Comparison of ENCODE assay signal across 22 mouse cellular contexts in the genomic region with DNA sequence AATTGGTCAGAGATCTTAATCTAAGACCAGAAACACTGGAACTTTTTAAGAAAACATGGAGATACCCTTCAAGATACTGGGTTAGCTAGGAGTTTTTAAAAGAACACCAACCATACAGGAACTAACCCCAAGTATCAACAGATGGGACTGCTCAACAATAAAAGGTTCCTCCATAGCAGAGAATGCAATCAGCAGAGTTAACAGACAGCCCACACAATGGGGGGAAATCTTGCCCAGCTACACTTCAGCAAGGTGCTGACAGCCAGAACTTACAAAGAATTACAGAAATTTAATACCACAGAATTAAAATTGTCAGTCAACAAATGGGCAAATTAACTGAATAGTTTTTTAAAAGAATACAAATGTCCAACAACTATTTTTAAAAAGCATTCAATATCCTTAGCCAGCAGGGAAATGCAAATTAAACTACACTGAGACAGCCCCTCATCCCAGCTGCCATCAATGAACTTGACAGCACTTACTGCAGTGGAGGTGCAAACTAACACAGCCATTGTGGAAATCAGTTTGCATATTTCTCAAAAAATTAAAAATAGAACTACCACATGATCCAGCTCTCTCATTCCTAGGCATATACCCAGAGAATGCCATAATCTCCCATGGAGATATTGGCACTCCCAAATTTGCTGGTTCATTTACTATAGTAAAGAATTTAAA.
"Had no signal": no experiment of that assay in that cellular context is flagged by ENCODE, and none has a peak within 500 bp of the region (broad histone marks: within the 10 kb centered on the region; RNA-seq: fewer than 3 reads in every experiment).

No protein-coding gene starts in this region.

- H3K9me3 ChIP-seq: limb, embryonic 12.5 days; limb, embryonic 15.5 days; midbrain, embryonic 12.5 days; midbrain, embryonic 15.5 days; neural tube, embryonic 12.5 days; neural tube, embryonic 15.5 days had no signal

- H3K4me1 ChIP-seq: limb, embryonic 12.5 days; limb, embryonic 15.5 days; midbrain, embryonic 15.5 days; neural tube, embryonic 12.5 days; neural tube, embryonic 15.5 days had no signal

- H3K27me3 ChIP-seq: limb, embryonic 12.5 days; limb, embryonic 15.5 days; midbrain, embryonic 12.5 days; midbrain, embryonic 15.5 days; neural tube, embryonic 12.5 days; neural tube, embryonic 15.5 days had no signal

- ATAC-seq: liver, postnatal 0 days; lung, postnatal 0 days; midbrain, embryonic 15.5 days had no signal

- H3K4me3 ChIP-seq: limb, embryonic 12.5 days; limb, embryonic 15.5 days; midbrain, embryonic 12.5 days; midbrain, embryonic 15.5 days; neural tube, embryonic 12.5 days; neural tube, embryonic 15.5 days had no signal

- DNase-seq: kidney, postnatal 10 days; kidney, postnatal 4 days; left cerebral cortex, postnatal 4 days; liver, postnatal 0 days; lung, embryonic 14.5 days; right cerebral cortex, adult 18-20 months; right cerebral cortex, postnatal 14 days; right cerebral cortex, postnatal 4 days; thymus, adult 2 months; thymus, postnatal 14 days; thymus, postnatal 4 days had no signal

- H3K36me3 ChIP-seq: midbrain, embryonic 12.5 days; midbrain, embryonic 15.5 days; neural tube, embryonic 12.5 days had no signal

- H3K27ac ChIP-seq: limb, embryonic 12.5 days; limb, embryonic 15.5 days; liver, embryonic 14.5 days; macrophage; midbrain, embryonic 12.5 days; midbrain, embryonic 15.5 days; neural tube, embryonic 12.5 days; neural tube, embryonic 15.5 days; stomach, postnatal 0 days had no signal

- H3K4me2 ChIP-seq: limb, embryonic 12.5 days; limb, embryonic 15.5 days; liver, embryonic 11.5 days; lung, embryonic 14.5 days; midbrain, embryonic 12.5 days; midbrain, embryonic 15.5 days; neural tube, embryonic 12.5 days; neural tube, embryonic 15.5 days had no signal

- H3K9ac ChIP-seq: limb, embryonic 12.5 days; limb, embryonic 15.5 days; liver, embryonic 14.5 days; liver, postnatal 0 days; lung, embryonic 14.5 days; midbrain, embryonic 12.5 days; midbrain, embryonic 15.5 days; neural tube, embryonic 12.5 days; neural tube, embryonic 15.5 days had no signal
